Mouse (Mus musculus) MEL (cell line): Measurements from ENCODE around the gene Gm49342.

ENCODE experiments used
- MXI1 ChIP-seq: IDR thresholded peaks from 2 replicates; pipeline ENCODE4 v1.6.1; 2011; ENCODE audit warnings: mild to moderate bottlenecking, low read depth, low read length, improper control_type of control experiment
- POLR2A ChIP-seq, 2 experiments: IDR thresholded peaks; 2 replicates each; pipeline ENCODE4 v1.6.1; 2011 to 2012; ENCODE audit warnings: low read length in 2 of 2, mild to moderate bottlenecking in 2 of 2, control low read depth in 1 of 2, improper control_type of control experiment in 1 of 2, low read depth in 1 of 2, moderate library complexity in 1 of 2; ENCODE audit not compliant: control insufficient read depth in 1 of 2, insufficient read depth in 1 of 2, poor library complexity in 1 of 2
- POLR2AphosphoS5 ChIP-seq: IDR thresholded peaks from 2 replicates; pipeline ENCODE4 v1.6.1; 2012; ENCODE audit warnings: low read depth, borderline replicate concordance, mild to moderate bottlenecking, inconsistent platforms, low read length, moderate library complexity, mixed read lengths

- TF ChIP-seq POLR2A (IDR thresholded peaks at IDR 0.05; ENCODE audit: control insufficient read depth in 1 of 2, insufficient read depth in 1 of 2, low read depth in 1 of 2, low read length in 2 of 2, poor library complexity in 1 of 2) (peak; percentile 79 to 93), POLR2AphosphoS5 (peak; percentile 81; the same call in 1 of the 2 replicates), MXI1 (peak; percentile 71)
Measured at GRCm38 (mm10) chr14:50943932-50944667, at the start of gene Gm49342.
